Mouse (Mus musculus) intestine, embryonic 15.5 days (tissue): ENCODE results near the gene March1. TPM values are rescaled to one million over a fixed set of nuclear protein-coding genes. Genes with fewer than 3 reads are reported as not detected.

ENCODE experiments used
- ATAC-seq: fragments of 200-750 bp; cut with Nextera tagmentation; 2 replicates; pipeline ENCODE4 v1.8.0; 2017; ENCODE audit warnings: moderate TSS enrichment, moderate library complexity
- H3K27ac ChIP-seq: fragments of 300-500 bp; sonication (generic); 2 replicates; pipeline ENCODE4 v1.5.1; 2015; ENCODE audit warnings: mild to moderate bottlenecking, inconsistent platforms
- H3K27me3 ChIP-seq: fragments of 300-500 bp; sonication (generic); replicated peaks from 2 replicates; pipeline ENCODE4 v1.6.1; 2015; ENCODE audit warnings: inconsistent platforms
- H3K36me3 ChIP-seq: fragments of 300-500 bp; sonication (generic); 2 replicates; pipeline ENCODE4 v1.6.1; 2015; ENCODE audit warnings: inconsistent platforms
- H3K4me1 ChIP-seq: fragments of 300-500 bp; sonication (generic); replicated peaks from 2 replicates; pipeline ENCODE4 v1.6.1; 2015; ENCODE audit warnings: inconsistent platforms
- H3K4me2 ChIP-seq: fragments of 300-500 bp; sonication (generic); replicated peaks from 2 replicates; pipeline ENCODE4 v1.6.1; 2015; ENCODE audit warnings: mild to moderate bottlenecking, inconsistent platforms
- H3K4me3 ChIP-seq: fragments of 300-500 bp; sonication (generic); replicated peaks from 2 replicates; pipeline ENCODE4 v1.5.1; 2015; ENCODE audit warnings: inconsistent platforms
- H3K9ac ChIP-seq: fragments of 300-500 bp; sonication (generic); 2 replicates; pipeline ENCODE4 v1.6.1; 2015; ENCODE audit warnings: inconsistent platforms
- H3K9me3 ChIP-seq: fragments of 300-500 bp; sonication (generic); 2 replicates; pipeline ENCODE4 v1.6.1; 2016; ENCODE audit warnings: inconsistent platforms
- WGBS: fragments of 180-500 bp; shearing (Covaris S2); methylation state at CpG from one replicate; pipeline ENCODE4 v1.1.7; 2015; 5-methylcytosine and 5-hydroxymethylcytosine counted together
- polyA plus RNA-seq: library from polyadenylated mRNA; unstranded; fragments of >200 nt; fragmentation: Nextera tagmentation; extraction: Ambion mirVana; gene quantifications from 2 replicates; pipeline ENCODE4 v1.2.1, GENCODE M21; 2015

March1 gene
- polyA plus RNA-seq, 1 experiment from 2014 or later = 0.84 TPM

DNA sequence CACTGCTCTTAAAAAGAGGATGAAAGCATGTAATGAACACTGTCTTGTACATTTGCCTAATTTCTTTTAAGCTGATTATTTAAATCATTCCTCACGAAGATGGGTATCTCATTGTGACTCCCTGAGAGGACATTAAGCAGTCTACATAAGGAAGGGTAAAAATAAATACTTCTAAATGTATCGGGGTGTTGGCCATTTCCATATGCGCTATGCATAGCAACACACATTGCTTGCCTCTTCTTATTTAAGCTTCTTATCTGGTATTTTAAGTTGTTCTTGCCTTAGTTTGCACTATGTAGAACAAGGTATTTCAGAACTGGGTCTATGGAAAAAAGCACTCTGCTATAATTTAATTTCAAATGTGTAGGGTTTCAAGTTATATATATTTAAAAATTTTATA is 416.7 kb downstream of the March1 start:
- ATAC-seq = no peak
- Histone ChIP-seq H3K4me3 (no peak overlapping the region), H3K4me2 (no peak overlapping the region), H3K27ac (no peak overlapping the region), H3K9ac (no peak overlapping the region), H3K27me3 (no peaks in the 10 kb centered on the region), H3K9me3 (no peaks in the 10 kb centered on the region), H3K36me3 (no peaks in the 10 kb centered on the region), H3K4me1 (no peaks in the 10 kb centered on the region)
- WGBS = 87% methylated on average over 3 of the region's 3 CpGs

DNA sequence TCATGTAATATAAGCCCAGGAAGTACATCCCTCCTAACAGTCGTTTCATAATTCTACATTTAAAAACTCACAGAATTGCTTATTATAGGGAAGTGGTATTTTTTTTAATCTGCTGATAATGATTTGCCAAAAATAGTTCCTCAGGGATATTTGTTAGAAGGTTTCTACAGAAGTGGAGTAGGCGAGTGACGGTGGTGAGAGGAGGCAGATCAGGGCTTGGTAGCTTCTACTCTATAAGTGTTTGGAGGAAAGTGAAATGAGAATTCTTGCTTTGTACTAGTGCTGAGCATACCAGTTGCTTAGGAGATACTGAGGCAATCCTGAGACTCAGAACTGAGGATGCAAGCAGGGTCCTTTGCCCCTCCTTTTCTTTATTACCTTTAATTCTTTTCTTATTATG is 476.5 kb downstream of the March1 start:
- H3K9ac ChIP-seq = no peak overlapping the region
- no peak for ATAC-seq
- no peaks in the 10 kb centered on the region for H3K27me3 ChIP-seq
- no peaks in the 10 kb centered on the region for H3K9me3 ChIP-seq
- H3K36me3 ChIP-seq = no peaks in the 10 kb centered on the region
- no peak overlapping the region for H3K4me3 ChIP-seq
- 83% methylated on average over 3 of the region's 3 CpGs for WGBS
- H3K27ac ChIP-seq = no peak overlapping the region
- no peaks in the 10 kb centered on the region for H3K4me1 ChIP-seq
- no peak overlapping the region for H3K4me2 ChIP-seq

DNA sequence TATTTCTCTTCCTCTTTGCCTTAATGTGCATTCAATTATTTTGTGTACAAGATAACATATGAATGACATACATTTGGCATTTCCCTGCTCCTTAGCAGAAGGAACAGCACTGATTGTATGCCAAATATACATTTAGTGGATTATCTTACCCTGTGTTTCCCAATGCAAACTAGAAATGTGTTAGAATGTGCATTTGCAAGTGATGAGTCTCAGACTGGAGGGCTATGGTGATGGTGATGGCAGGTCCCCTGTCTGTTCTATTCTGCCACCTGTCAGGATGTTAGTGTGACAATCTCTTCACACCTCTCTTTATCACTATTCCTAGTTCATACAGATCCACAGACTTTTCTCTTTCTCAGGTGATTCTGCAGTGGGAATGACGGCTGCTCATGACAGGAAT is 480.4 kb downstream of the March1 start:
- ATAC-seq = no peak
- no peak overlapping the region for H3K4me3 ChIP-seq
- WGBS = 82% methylated on average over 1 of the region's 1 CpGs
- no peaks in the 10 kb centered on the region for H3K27me3 ChIP-seq
- H3K4me2 ChIP-seq = no peak overlapping the region
- no peaks in the 10 kb centered on the region for H3K4me1 ChIP-seq
- H3K9ac ChIP-seq = no peak overlapping the region
- H3K27ac ChIP-seq = no peak overlapping the region
- H3K9me3 ChIP-seq = no peaks in the 10 kb centered on the region
- no peaks in the 10 kb centered on the region for H3K36me3 ChIP-seq

DNA sequence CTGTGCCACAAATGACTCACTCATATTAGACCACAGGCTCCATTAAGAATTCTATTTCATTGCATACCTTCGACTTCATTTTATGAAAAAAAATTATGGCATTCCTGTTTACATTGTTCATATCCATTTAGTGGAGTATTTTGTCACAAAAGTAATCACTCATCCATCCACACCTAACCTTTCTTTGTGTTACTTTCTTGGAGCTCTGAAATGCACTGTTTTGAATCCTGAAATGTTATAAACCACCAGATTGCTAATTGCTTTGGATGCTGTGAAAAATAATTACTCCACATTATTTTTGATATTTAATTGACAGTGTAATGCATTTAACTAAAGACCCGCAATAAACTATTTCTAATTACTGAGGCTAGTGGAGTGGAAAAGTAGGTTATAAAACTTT is 501.6 kb downstream of the March1 start:
- H3K4me2 ChIP-seq = no peak overlapping the region
- H3K9me3 ChIP-seq = no peaks in the 10 kb centered on the region
- H3K4me1 ChIP-seq = no peaks in the 10 kb centered on the region
- WGBS = 80% methylated on average over 2 of the region's 2 CpGs
- H3K36me3 ChIP-seq = no peaks in the 10 kb centered on the region
- H3K9ac ChIP-seq = no peak overlapping the region
- H3K27ac ChIP-seq = no peak overlapping the region
- no peak for ATAC-seq
- H3K4me3 ChIP-seq = no peak overlapping the region
- H3K27me3 ChIP-seq = no peaks in the 10 kb centered on the region

DNA sequence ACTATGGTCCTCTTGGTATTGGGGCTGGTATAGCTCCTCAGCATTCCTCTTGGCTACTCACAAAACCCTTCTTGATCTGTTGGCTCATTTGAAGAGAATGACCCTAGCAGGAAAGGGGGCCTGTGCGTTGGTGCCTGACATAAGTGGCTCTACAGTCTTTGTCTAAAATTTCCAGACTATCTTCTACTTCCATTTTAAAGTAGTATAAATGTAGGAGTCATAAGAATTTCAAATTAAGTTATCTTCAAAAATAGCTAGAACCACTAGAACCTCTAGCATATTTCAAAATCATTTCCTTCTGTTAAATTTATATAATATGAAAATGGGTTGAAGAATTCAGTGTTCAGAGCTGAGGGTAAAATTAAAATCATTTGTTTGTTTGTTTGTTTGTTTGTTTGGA is 541.9 kb downstream of the March1 start:
- WGBS = 79% methylated on average over 1 of the region's 1 CpGs
- Histone ChIP-seq H3K4me3 (no peak overlapping the region), H3K27ac (no peak overlapping the region), H3K36me3 (no peaks in the 10 kb centered on the region), H3K4me1 (no peaks in the 10 kb centered on the region), H3K27me3 (no peaks in the 10 kb centered on the region), H3K9me3 (no peaks in the 10 kb centered on the region), H3K4me2 (no peak overlapping the region), H3K9ac (no peak overlapping the region)
- ATAC-seq = no peak

DNA sequence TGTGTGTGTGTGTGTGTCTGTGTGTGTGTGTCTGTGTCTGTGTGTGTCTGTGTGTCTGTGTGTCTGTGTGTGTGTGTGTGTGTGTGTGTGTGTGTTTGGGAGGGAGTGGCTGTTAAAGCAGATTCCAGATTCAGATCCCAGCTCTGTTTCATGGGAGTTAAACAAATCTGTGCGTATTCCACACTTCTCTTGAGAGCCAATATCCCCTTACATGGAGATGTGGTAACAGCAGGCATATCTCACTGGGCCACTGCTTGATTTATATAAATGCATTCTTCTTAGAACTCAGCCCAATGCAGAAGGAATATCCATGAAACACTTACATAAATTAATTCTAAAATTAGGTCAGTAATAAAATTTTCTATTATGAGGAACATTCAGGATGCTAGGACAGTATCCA is 549.1 kb downstream of the March1 start:
- Histone ChIP-seq H3K27me3 (no peaks in the 10 kb centered on the region), H3K27ac (no peak overlapping the region), H3K9me3 (no peaks in the 10 kb centered on the region), H3K4me1 (no peaks in the 10 kb centered on the region), H3K36me3 (no peaks in the 10 kb centered on the region), H3K4me3 (no peak overlapping the region), H3K4me2 (no peak overlapping the region), H3K9ac (no peak overlapping the region)
- no peak for ATAC-seq
- 33% methylated on average over 1 of the region's 1 CpGs for WGBS

DNA sequence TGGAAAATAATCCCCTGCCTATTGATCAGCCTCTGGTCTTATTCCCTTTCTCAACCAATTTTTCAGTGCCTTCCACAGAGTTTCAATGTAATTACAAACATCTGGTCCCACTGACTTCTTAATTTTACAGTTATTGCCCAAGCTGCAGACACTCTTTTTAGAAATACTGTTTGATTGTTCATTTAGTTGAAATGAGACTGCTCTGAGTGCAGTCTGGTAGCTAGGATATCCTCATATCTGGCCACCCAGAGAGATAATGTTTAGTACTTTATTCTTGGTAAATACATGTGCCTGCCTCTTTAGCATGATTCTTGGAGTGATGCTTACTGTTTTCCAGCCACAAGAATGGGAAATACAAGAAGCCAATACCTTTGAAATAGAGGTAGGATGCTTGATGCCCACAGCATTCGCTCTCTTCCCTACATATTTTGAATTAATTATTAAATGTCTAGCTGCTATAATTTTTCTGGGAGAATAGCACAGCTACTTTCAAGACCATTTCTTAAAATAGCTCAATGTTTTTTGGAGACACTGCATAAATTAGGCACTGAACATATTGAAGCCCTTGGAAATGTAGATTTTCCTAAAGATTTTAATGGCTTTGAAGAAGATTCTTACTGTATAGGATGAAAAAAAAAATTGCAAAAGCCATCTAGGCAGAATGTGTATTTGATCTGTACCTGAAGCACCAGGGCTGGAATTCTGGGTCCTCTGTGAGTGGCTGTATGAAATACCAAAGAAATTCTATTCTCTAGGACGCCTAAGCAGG is 549.9 kb downstream of the March1 start:
- Histone ChIP-seq H3K27ac (no peak overlapping the region), H3K9ac (no peak overlapping the region), H3K27me3 (no peaks in the 10 kb centered on the region), H3K4me3 (no peak overlapping the region), H3K36me3 (no peaks in the 10 kb centered on the region), H3K4me1 (no peaks in the 10 kb centered on the region), H3K4me2 (no peak overlapping the region), H3K9me3 (no peaks in the 10 kb centered on the region)
- ATAC-seq = no peak
- 73% methylated on average over 2 of the region's 2 CpGs for WGBS

DNA sequence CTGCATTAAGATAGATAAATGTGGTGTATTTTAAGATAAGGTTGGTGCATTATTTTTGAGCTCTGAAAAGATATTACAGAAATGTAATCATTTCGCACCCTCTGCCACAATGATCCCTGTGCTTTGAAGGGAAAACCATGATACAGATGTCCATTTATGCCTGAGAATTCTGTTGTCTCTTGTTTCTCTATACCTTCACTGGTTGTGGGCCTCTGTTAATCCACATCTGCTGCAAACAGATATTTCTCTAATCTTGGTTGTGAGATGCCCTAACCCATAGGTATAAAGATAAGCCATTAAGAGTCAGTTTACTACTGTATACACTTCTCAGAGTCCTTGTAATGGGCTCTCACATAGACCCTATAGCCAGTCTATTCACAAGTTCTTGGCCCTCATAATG is 561.6 kb downstream of the March1 start:
- WGBS = 90% methylated on average over 1 of the region's 1 CpGs
- no peak overlapping the region for H3K27ac ChIP-seq
- ATAC-seq = no peak

DNA sequence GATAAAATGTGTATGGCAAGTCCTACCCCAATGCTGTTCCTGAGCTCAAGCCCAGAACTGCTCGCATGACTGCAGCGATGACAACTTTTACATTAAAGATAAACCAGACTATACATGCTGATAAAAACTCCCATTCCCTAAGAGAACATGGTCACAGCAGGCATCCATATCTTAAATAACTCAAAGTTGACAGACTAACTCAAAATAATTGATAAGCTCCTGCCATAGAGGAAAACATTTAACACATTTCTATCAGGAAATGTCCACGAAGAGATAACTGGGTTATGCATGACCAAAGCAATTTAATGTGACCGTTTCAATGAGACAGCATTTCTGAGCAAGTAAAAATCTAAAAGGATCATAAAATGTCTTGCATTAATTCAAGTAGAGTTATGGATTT is 563.6 kb downstream of the March1 start:
- Histone ChIP-seq H3K9me3 (no peaks in the 10 kb centered on the region), H3K36me3 (no peaks in the 10 kb centered on the region), H3K4me2 (no peak overlapping the region), H3K4me3 (no peak overlapping the region), H3K27ac (no peak overlapping the region), H3K9ac (no peak overlapping the region), H3K4me1 (no peaks in the 10 kb centered on the region), H3K27me3 (no peaks in the 10 kb centered on the region)
- ATAC-seq = no peak
- WGBS = 70% methylated on average over 4 of the region's 4 CpGs

More for the DNA sequence above, 561.6 kb downstream of the March1 start:
- Histone ChIP-seq H3K4me1 (no peaks in the 10 kb centered on the region), H3K4me3 (no peak overlapping the region), H3K36me3 (no peaks in the 10 kb centered on the region), H3K4me2 (no peak overlapping the region), H3K9me3 (no peaks in the 10 kb centered on the region), H3K9ac (no peak overlapping the region), H3K27me3 (no peaks in the 10 kb centered on the region)

DNA sequence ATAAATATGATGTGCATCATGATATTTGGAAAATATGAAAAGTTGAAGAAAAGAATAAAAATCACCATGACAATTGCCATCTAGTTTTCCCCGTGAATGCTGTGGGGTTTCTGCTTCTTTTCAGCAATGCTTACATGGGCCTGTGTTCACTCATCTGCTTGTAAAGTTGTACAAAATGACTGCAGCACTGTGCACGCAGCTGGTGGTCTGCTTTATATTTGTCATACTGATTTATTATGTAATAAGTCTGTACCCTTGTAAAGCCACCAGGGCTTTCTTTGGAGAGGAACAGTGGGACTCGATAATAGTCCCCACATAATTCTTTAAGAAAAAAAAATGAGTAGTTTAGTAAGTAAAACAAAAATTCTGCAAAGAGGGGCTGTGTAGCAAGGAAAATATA is 564.6 kb downstream of the March1 start:
- no peaks in the 10 kb centered on the region for H3K27me3 ChIP-seq
- no peaks in the 10 kb centered on the region for H3K9me3 ChIP-seq
- no peak overlapping the region for H3K4me3 ChIP-seq
- no peaks in the 10 kb centered on the region for H3K4me1 ChIP-seq
- ATAC-seq = no peak
- no peak overlapping the region for H3K27ac ChIP-seq
- H3K4me2 ChIP-seq = no peak overlapping the region
- H3K9ac ChIP-seq = no peak overlapping the region
- H3K36me3 ChIP-seq = no peaks in the 10 kb centered on the region
- 38% methylated on average over 3 of the region's 3 CpGs for WGBS

DNA sequence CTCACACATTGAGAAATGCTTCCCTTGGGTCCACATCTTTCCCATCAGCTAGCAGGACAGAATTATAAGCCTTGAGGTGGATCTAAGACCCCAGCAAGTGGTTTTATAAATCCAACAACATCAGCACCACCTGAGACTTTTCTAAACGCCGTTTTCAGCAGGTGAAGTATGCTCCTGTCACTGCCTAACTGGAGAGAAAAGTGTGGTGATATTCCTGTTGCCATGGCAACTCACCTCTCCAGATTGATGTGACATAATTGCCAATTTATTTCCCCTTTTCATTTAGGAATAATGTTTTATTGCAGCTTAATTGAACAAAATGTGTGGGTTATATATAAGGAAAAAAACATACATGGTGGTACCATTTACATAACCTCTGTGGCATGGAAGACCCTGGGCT is 565.8 kb downstream of the March1 start:
- Histone ChIP-seq H3K27ac (no peak overlapping the region), H3K27me3 (no peaks in the 10 kb centered on the region), H3K4me3 (no peak overlapping the region), H3K36me3 (no peaks in the 10 kb centered on the region), H3K9ac (no peak overlapping the region), H3K9me3 (no peaks in the 10 kb centered on the region), H3K4me1 (no peaks in the 10 kb centered on the region), H3K4me2 (no peak overlapping the region)
- ATAC-seq = no peak
- 59% methylated on average over 2 of the region's 2 CpGs for WGBS

DNA sequence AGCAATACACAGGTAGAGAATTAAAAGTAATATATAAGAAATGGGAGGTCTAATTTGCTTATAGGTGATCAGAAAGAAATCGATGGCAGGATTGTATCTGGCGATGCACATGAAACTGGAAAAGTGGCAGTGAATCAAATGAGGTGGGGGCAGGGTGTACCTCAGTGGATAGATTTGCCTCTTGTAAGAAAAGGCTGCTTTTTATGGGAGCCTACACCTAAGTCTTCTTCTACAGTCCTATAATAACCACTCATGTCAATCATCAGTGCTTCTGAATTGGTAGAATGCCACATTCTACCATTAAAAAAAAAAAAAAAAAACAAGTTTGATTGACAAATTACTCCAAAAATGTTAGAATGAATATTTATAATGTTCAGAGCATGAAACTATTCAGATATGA is 567.5 kb downstream of the March1 start:
- no peaks in the 10 kb centered on the region for H3K9me3 ChIP-seq
- H3K4me3 ChIP-seq = no peak overlapping the region
- no peak overlapping the region for H3K9ac ChIP-seq
- H3K4me2 ChIP-seq = no peak overlapping the region
- H3K36me3 ChIP-seq = no peaks in the 10 kb centered on the region
- no peaks in the 10 kb centered on the region for H3K4me1 ChIP-seq
- no peaks in the 10 kb centered on the region for H3K27me3 ChIP-seq
- H3K27ac ChIP-seq = no peak overlapping the region
- ATAC-seq = no peak
- 94% methylated on average over 2 of the region's 2 CpGs for WGBS

DNA sequence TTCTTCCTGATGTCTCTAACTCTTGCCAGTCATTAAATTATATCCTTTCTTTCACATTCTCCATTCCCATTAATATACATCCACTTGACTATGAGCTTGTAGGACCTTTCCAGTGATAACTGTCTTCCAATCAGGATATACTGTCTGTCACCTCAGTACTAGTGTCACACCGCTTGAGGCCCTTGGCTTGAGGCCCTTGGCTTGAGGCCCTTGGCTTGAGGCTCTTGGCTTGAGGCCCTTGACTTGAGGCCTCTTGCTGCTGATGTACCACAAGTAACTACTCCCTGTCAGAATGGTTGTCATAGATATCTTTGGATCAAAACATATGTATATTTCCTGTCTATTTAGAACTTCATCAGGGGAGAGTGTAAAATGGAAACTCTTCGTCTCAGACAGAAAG is 576.7 kb downstream of the March1 start:
- 85% methylated on average over 2 of the region's 2 CpGs for WGBS
- H3K36me3 ChIP-seq = no peaks in the 10 kb centered on the region
- H3K4me3 ChIP-seq = no peak overlapping the region
- no peak for ATAC-seq
- H3K9ac ChIP-seq = no peak overlapping the region
- no peaks in the 10 kb centered on the region for H3K27me3 ChIP-seq
- H3K9me3 ChIP-seq = no peaks in the 10 kb centered on the region
- no peaks in the 10 kb centered on the region for H3K4me1 ChIP-seq
- no peak overlapping the region for H3K4me2 ChIP-seq
- H3K27ac ChIP-seq = no peak overlapping the region
